Mouse (Mus musculus) layer of hippocampus, postnatal 10 days (tissue): ENCODE data around the gene Sorcs1. TPM values are rescaled to one million over a fixed set of nuclear protein-coding genes. Genes with fewer than 3 reads are reported as not detected.

ENCODE experiments used
- DNase-seq, 2 experiments: peaks; one replicate each; pipeline ENCODE4 v3.0.0; 2021; ENCODE audit warnings: low spot score in 2 of 2
- total RNA-seq, 2 experiments: library from RNA; stranded (reverse); gene quantifications; 2 replicates each; pipeline ENCODE4 v1.2.3; 2021

Gene Sorcs1
- total RNA-seq, 2 experiments from 2014 or later = 6.3 to 7.2 TPM

- DNase-seq = peak; percentile 41 to 49
These were observed 414.0 kb downstream of the Sorcs1 start for GRCm38 (mm10) chr19:50264450-50264849.

GRCm38 (mm10) chr19:50258718-50259413 is 419.6 kb downstream of the Sorcs1 start:
- DNase-seq = peak; percentile 71 to 75

- no peak for DNase-seq
These were observed 458.0 kb downstream of the Sorcs1 start for GRCm38 (mm10) chr19:50220476-50220875.

GRCm38 (mm10) chr19:50214466-50215228 is 463.8 kb downstream of the Sorcs1 start:
- peak; percentile 12 to 18 for DNase-seq

GRCm38 (mm10) chr19:50210456-50210855 is 468.0 kb downstream of the Sorcs1 start:
- no peak for DNase-seq

- no peak for DNase-seq
These were observed 474.1 kb downstream of the Sorcs1 start for GRCm38 (mm10) chr19:50204341-50204740.

- DNase-seq = no peak
These were observed 481.9 kb downstream of the Sorcs1 start for GRCm38 (mm10) chr19:50196592-50196991.

GRCm38 (mm10) chr19:50185769-50186715 is 492.4 kb downstream of the Sorcs1 start:
- no peak for DNase-seq

- peak; percentile 72 to 81 for DNase-seq
These were observed 493.4 kb downstream of the Sorcs1 start for GRCm38 (mm10) chr19:50184901-50185623.

GRCm38 (mm10) chr19:50178851-50179250 is 499.6 kb downstream of the Sorcs1 start:
- DNase-seq = no peak

- DNase-seq = no peak
These were observed 500.3 kb downstream of the Sorcs1 start for GRCm38 (mm10) chr19:50178151-50178550.

- peak in 1 of 2 experiments; percentile 24 for DNase-seq
These were observed 506.6 kb downstream of the Sorcs1 start for GRCm38 (mm10) chr19:50171849-50172248.

- no peak for DNase-seq
These were observed 527.3 kb downstream of the Sorcs1 start for GRCm38 (mm10) chr19:50151111-50151510.

- DNase-seq = peak in 1 of 2 experiments; percentile 30
These were observed 532.5 kb downstream of the Sorcs1 start for GRCm38 (mm10) chr19:50145919-50146318.

- peak; percentile 52 to 54 for DNase-seq
These were observed 536.6 kb downstream of the Sorcs1 start for GRCm38 (mm10) chr19:50141853-50142252.

- DNase-seq = no peak
These were observed 543.8 kb downstream of the Sorcs1 start for GRCm38 (mm10) chr19:50134656-50135055.

- DNase-seq = no peak
These were observed 572.4 kb downstream of the Sorcs1 start for GRCm38 (mm10) chr19:50105842-50106585.
